Mouse (Mus musculus) MEL-GATA-1-ER (cell line): Measurements from ENCODE around the gene 4930438A08Rik.
"Not testable (repeated sequence)": the region's sequence is repeated elsewhere in the genome, so short reads cannot be mapped to it uniquely, and the experiment has no call there.

Experiments
- DNase-seq: peaks from one replicate; pipeline ENCODE4 v3.0.0-alpha.2; 2012; ENCODE audit warnings: low read depth; ENCODE audit errors: extremely low read depth

Gene 4930438A08Rik

GRCm38 (mm10) chr11:58281970-58282496 is 7.4 kb downstream of the 4930438A08Rik start:
- no peak for DNase-seq

- no peak for DNase-seq
Observed at GRCm38 (mm10) chr11:58282518-58282917, 7.9 kb downstream of the 4930438A08Rik start.

GRCm38 (mm10) chr11:58289992-58290682 is 15.5 kb downstream of the 4930438A08Rik start:
- no peak for DNase-seq

- no peak for DNase-seq
Observed at GRCm38 (mm10) chr11:58290812-58291211, 16.2 kb downstream of the 4930438A08Rik start.

GRCm38 (mm10) chr11:58292791-58293190 is 18.2 kb downstream of the 4930438A08Rik start:
- DNase-seq = no peak

- no peak for DNase-seq
Observed at GRCm38 (mm10) chr11:58297396-58297795, 22.8 kb downstream of the 4930438A08Rik start.

GRCm38 (mm10) chr11:58301057-58301456 is 26.5 kb downstream of the 4930438A08Rik start:
- DNase-seq = peak; percentile 78

GRCm38 (mm10) chr11:58301837-58302754 is 27.5 kb downstream of the 4930438A08Rik start:
- peak; percentile 91 for DNase-seq

- DNase-seq = no peak
Observed at GRCm38 (mm10) chr11:58302774-58303445, 28.3 kb downstream of the 4930438A08Rik start.

- DNase-seq = no peak
Observed at GRCm38 (mm10) chr11:58303594-58303993, 29.0 kb downstream of the 4930438A08Rik start.

GRCm38 (mm10) chr11:58305299-58305698 is 30.7 kb downstream of the 4930438A08Rik start:
- DNase-seq = not testable (repeated sequence)

GRCm38 (mm10) chr11:58306860-58307308 is 32.3 kb downstream of the 4930438A08Rik start, which contains the start of gene Zfp692:
TSS of gene Zfp692 (plus strand) at chr11:58307069.
- peak; percentile 86 for DNase-seq

- peak; percentile 62 for DNase-seq
Observed at GRCm38 (mm10) chr11:58307411-58308080, 32.9 kb downstream of the 4930438A08Rik start.

- no peak for DNase-seq
Observed at GRCm38 (mm10) chr11:58308661-58309060, 34.1 kb downstream of the 4930438A08Rik start.

GRCm38 (mm10) chr11:58314069-58314468 is 39.5 kb downstream of the 4930438A08Rik start:
- no peak for DNase-seq

GRCm38 (mm10) chr11:58315536-58316168 is 41.1 kb downstream of the 4930438A08Rik start:
- DNase-seq = no peak

GRCm38 (mm10) chr11:58316344-58316743 is 41.7 kb downstream of the 4930438A08Rik start:
- no peak for DNase-seq

- DNase-seq = no peak
Observed at GRCm38 (mm10) chr11:58316768-58317390, 42.3 kb downstream of the 4930438A08Rik start.

- DNase-seq = peak; percentile 81
Observed at GRCm38 (mm10) chr11:58322824-58323569, 48.4 kb downstream of the 4930438A08Rik start.
